Mouse (Mus musculus): ENCODE measurements around the gene Cald1. TPM values are rescaled to one million over a fixed set of nuclear protein-coding genes. Genes with fewer than 3 reads are reported as not detected.

Cald1 gene
- total and polyA plus RNA-seq, 2 experiments = 44.6 to 61.0 TPM

DNA sequence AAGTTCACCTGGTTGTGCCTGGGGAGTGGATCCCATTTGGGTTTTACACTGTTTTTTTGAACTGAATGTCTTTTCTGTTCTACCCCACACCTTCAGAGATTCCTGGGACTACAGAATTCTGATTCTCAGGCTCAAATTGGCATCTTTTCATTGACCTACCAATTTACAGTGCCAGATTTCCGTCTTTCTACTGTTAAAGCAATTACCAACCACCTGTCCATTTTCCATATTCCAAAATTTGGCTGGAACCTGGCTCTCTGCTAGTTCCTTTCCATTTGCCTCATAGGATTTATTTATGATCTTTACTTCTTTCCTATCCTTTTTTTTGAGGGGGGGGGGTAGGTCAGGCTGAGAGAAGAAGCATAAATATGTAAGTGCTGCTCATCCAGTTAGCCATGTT, 4.9 kb upstream of the Cald1 start:
- no peak overlapping the region for H3K27ac ChIP-seq (replicated peaks; ENCODE audit: insufficient read depth, low read depth, low read length)
- H3K79me2 ChIP-seq (ENCODE audit: control insufficient read depth, insufficient read depth, low read length) = no peaks in the 10 kb centered on the region
- WGBS = 95% methylated on average over 1 of the region's 1 CpGs
- no peak overlapping the region for H3K4me3 ChIP-seq (ENCODE audit: insufficient read depth, low read depth, low read length)
- H3K27me3 ChIP-seq (ENCODE audit: control insufficient read depth, insufficient read depth, low read length) = no peaks in the 10 kb centered on the region
- no peaks in the 10 kb centered on the region for H3K36me3 ChIP-seq (ENCODE audit: control insufficient read depth, insufficient read depth, low read length)
- TF ChIP-seq CTCF (IDR thresholded peaks at IDR 0.05; ENCODE audit: low read depth, low read length) (no peak), POLR2A (IDR thresholded peaks at IDR 0.05; ENCODE audit: extremely low read depth, insufficient read depth, low read length) (no peak)
- DNase-seq (ENCODE audit: extremely low read depth, low read depth, low spot score) = no peak
- H3K9ac ChIP-seq (ENCODE audit: low read depth, low read length) = no peak overlapping the region
- H3K4me1 ChIP-seq (ENCODE audit: control insufficient read depth, insufficient read depth, low read length) = no peaks in the 10 kb centered on the region

DNA sequence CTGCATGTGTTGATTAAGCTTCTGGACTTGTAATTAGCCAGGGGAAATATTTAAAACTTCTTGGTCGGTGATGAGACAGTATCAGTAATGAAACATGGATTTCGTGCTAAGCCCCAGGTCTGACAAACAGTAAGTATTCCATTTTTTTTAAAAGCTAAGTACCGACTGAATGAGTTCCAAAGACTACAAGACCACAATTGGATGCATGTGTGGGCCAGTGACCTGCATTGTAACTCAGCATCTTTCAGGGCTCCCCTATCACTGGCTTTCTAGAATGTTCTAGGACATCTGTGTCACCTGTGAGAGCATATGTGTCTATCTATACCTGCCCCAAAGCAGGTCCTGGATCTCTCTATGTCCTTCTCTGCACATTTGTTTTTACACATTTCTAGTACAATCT, 984 bp upstream of the Cald1 start:
- no peaks in the 10 kb centered on the region for H3K27me3 ChIP-seq (ENCODE audit: control insufficient read depth, insufficient read depth, low read length)
- H3K4me1 ChIP-seq (ENCODE audit: control insufficient read depth, insufficient read depth, low read length) = no peaks in the 10 kb centered on the region
- DNase-seq (ENCODE audit: extremely low read depth, low read depth, low spot score) = no peak
- WGBS = 77% methylated on average over 3 of the region's 3 CpGs
- no peaks in the 10 kb centered on the region for H3K36me3 ChIP-seq (ENCODE audit: control insufficient read depth, insufficient read depth, low read length)
- H3K9ac ChIP-seq (ENCODE audit: low read depth, low read length) = no peak overlapping the region
- no peaks in the 10 kb centered on the region for H3K79me2 ChIP-seq (ENCODE audit: control insufficient read depth, insufficient read depth, low read length)
- TF ChIP-seq CTCF (IDR thresholded peaks at IDR 0.05; ENCODE audit: low read depth, low read length) (no peak), POLR2A (IDR thresholded peaks at IDR 0.05; ENCODE audit: extremely low read depth, insufficient read depth, low read length) (no peak)
- H3K4me3 ChIP-seq (ENCODE audit: insufficient read depth, low read depth, low read length) = no peak overlapping the region
- H3K27ac ChIP-seq (replicated peaks; ENCODE audit: insufficient read depth, low read depth, low read length) = no peak overlapping the region

DNA sequence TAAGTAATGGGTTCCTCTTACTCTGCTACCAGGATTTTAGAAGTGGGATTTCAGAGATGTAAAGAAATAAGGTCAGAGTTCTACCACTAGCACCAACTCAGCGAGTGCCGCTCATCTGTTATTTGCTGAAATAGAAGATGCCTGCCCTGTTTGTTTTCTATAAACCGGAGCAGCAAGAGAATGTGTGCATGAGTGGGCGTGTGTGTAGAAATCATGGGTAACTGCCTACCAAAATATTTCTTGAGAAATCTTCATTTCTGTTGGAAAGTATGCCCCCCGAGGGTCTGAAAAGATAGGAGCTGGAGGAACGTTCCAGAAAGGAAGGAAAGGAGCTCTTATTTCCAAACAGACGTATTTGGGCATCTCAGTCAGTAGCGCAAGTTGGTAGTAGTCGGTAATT, 871 bp downstream of the Cald1 start:
- Histone ChIP-seq H3K27ac (replicated peaks; ENCODE audit: insufficient read depth, low read depth, low read length) (peak overlapping the region; percentile 28; the same call in 1 of the 2 replicates), H3K9ac (ENCODE audit: low read depth, low read length) (no peak overlapping the region; the same call in 1 of the 2 replicates)
- WGBS = 72% methylated on average over 9 of the region's 9 CpGs

DNA sequence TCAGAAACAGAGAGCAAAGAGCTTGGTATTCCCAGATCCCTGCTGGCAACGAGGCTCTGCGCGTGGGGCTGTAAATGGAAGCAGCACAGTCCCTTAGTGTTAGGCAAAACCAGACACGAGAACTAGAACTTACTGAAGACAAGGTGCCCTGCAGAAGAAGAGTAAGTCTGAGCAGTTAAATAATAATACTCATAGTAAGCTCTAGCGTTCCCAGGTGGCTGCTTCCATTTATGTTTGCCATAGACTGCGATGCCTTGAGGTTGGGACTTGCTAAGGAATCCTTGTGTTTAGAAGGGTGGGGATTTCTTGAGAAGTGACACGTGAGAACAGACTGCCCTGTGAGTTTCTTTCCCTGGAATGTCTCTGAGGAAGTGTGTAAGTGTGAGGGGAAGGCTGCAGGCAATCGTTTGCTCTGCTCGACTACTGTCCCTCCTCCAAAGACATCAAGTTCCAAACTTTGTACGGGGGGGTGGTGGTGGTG, 1.4 kb downstream of the Cald1 start:
- 64% methylated on average over 10 of the region's 10 CpGs for whole genome bisulfite sequencing
- Histone ChIP-seq H3K27me3 (ENCODE audit: control insufficient read depth, insufficient read depth, low read length) (no peaks in the 10 kb centered on the region), H3K4me1 (ENCODE audit: control insufficient read depth, insufficient read depth, low read length) (no peaks in the 10 kb centered on the region), H3K4me3 (ENCODE audit: insufficient read depth, low read depth, low read length) (peak overlapping the region; percentile 50), H3K79me2 (ENCODE audit: control insufficient read depth, insufficient read depth, low read length) (no peaks in the 10 kb centered on the region), H3K27ac (replicated peaks; ENCODE audit: insufficient read depth, low read depth, low read length) (peak overlapping the region; percentile 28; the same call in 1 of the 2 replicates), H3K36me3 (ENCODE audit: control insufficient read depth, insufficient read depth, low read length) (no peaks in the 10 kb centered on the region), H3K9ac (ENCODE audit: low read depth, low read length) (peak overlapping the region; percentile 49; the same call in 1 of the 2 replicates)
- TF ChIP-seq CTCF (IDR thresholded peaks at IDR 0.05; ENCODE audit: low read depth, low read length) (no peak), POLR2A (IDR thresholded peaks at IDR 0.05; ENCODE audit: extremely low read depth, insufficient read depth, low read length) (no peak)
- DNase-seq (ENCODE audit: extremely low read depth, low read depth, low spot score) = peak; percentile 24

More for the DNA sequence above, 871 bp downstream of the Cald1 start:
- DNase-seq (ENCODE audit: extremely low read depth, low read depth, low spot score) = no peak
- Histone ChIP-seq H3K79me2 (ENCODE audit: control insufficient read depth, insufficient read depth, low read length) (no peaks in the 10 kb centered on the region), H3K27me3 (ENCODE audit: control insufficient read depth, insufficient read depth, low read length) (no peaks in the 10 kb centered on the region), H3K36me3 (ENCODE audit: control insufficient read depth, insufficient read depth, low read length) (no peaks in the 10 kb centered on the region), H3K4me3 (ENCODE audit: insufficient read depth, low read depth, low read length) (peak overlapping the region; percentile 50), H3K4me1 (ENCODE audit: control insufficient read depth, insufficient read depth, low read length) (no peaks in the 10 kb centered on the region)
- TF ChIP-seq POLR2A (IDR thresholded peaks at IDR 0.05; ENCODE audit: extremely low read depth, insufficient read depth, low read length) = no peak
- TF ChIP-seq CTCF (IDR thresholded peaks at IDR 0.05; ENCODE audit: low read depth, low read length) = no peak

DNA sequence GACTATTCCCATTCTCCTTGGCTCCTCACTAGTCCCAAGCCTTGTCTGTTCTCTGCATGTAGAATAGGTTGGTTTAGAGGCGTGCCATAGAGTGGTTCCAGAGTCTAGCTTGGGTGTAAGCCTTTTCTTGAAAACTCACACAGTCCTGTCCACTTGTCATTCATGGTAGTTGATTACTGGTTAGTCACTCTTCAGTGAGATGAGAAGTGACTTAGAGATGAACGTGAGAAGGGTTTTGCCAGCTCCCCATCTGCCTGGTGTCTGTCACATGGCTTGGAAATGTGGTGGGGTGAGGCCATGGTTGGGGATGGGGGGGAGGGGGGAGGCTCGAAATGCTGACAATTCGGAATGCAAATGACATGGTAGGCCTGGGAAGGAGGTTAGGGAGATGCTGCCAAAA, 2.5 kb downstream of the Cald1 start:
- Histone ChIP-seq H3K4me3 (ENCODE audit: insufficient read depth, low read depth, low read length) (no peak overlapping the region), H3K36me3 (ENCODE audit: control insufficient read depth, insufficient read depth, low read length) (no peaks in the 10 kb centered on the region), H3K27ac (replicated peaks; ENCODE audit: insufficient read depth, low read depth, low read length) (no peak overlapping the region), H3K9ac (ENCODE audit: low read depth, low read length) (no peak overlapping the region), H3K4me1 (ENCODE audit: control insufficient read depth, insufficient read depth, low read length) (no peaks in the 10 kb centered on the region), H3K27me3 (ENCODE audit: control insufficient read depth, insufficient read depth, low read length) (no peaks in the 10 kb centered on the region), H3K79me2 (ENCODE audit: control insufficient read depth, insufficient read depth, low read length) (no peaks in the 10 kb centered on the region)
- WGBS = 87% methylated on average over 4 of the region's 4 CpGs
- DNase-seq (ENCODE audit: extremely low read depth, low read depth, low spot score) = no peak
- TF ChIP-seq POLR2A (IDR thresholded peaks at IDR 0.05; ENCODE audit: extremely low read depth, insufficient read depth, low read length) (no peak), CTCF (IDR thresholded peaks at IDR 0.05; ENCODE audit: low read depth, low read length) (no peak)

DNA sequence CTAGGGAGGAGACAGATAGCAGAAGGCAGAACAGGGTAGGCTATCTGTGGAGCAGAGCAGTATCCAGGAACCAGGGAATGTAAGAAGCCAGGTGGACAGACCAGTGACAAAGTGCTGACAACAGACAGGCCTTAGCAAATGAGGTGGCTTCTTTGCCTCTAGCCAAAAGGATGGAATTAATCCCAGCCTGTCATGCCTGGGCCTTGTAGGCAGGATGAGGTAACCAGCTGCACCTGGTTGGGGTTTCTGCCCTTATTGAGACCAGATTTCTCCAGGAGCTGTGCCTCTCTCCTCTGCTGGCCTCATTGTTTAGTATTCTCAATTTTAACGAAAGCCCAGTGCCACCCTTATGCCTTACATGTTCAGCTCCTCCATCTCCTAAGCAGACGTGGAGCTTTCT, 3.8 kb downstream of the Cald1 start:
- 78% methylated on average over 2 of the region's 2 CpGs for WGBS

More for the DNA sequence above, 3.8 kb downstream of the Cald1 start:
- H3K4me3 ChIP-seq (ENCODE audit: insufficient read depth, low read depth, low read length) = no peak overlapping the region
- TF ChIP-seq CTCF (IDR thresholded peaks at IDR 0.05; ENCODE audit: low read depth, low read length) = no peak
- TF ChIP-seq POLR2A (IDR thresholded peaks at IDR 0.05; ENCODE audit: extremely low read depth, insufficient read depth, low read length) = no peak
- H3K79me2 ChIP-seq (ENCODE audit: control insufficient read depth, insufficient read depth, low read length) = no peaks in the 10 kb centered on the region
- H3K4me1 ChIP-seq (ENCODE audit: control insufficient read depth, insufficient read depth, low read length) = no peaks in the 10 kb centered on the region
- no peak overlapping the region for H3K9ac ChIP-seq (ENCODE audit: low read depth, low read length)
- H3K27me3 ChIP-seq (ENCODE audit: control insufficient read depth, insufficient read depth, low read length) = no peaks in the 10 kb centered on the region
- DNase-seq (ENCODE audit: extremely low read depth, low read depth, low spot score) = no peak
- no peaks in the 10 kb centered on the region for H3K36me3 ChIP-seq (ENCODE audit: control insufficient read depth, insufficient read depth, low read length)
- H3K27ac ChIP-seq (replicated peaks; ENCODE audit: insufficient read depth, low read depth, low read length) = no peak overlapping the region
